Mouse (Mus musculus): ENCODE data around the gene Brdt. TPM values are rescaled to one million over a fixed set of nuclear protein-coding genes. Genes with fewer than 3 reads are reported as not detected.

Gene Brdt
- under 1 TPM; 0.15 to 0.26 TPM for total RNA-seq (2023)

GRCm38 (mm10) chr5:107330916-107331421 lies at the start of gene Brdt:
Gene Brdt, plus strand, starts transcription at chr5:107331159.

GRCm38 (mm10) chr5:107289234-107289764 lies 41.7 kb upstream of the Brdt start, which contains the start of gene Tgfbr3:
Gene Tgfbr3, minus strand, starts transcription at chr5:107289629.

GRCm38 (mm10) chr5:107402436-107402835 lies 71.5 kb downstream of the Brdt start, which contains the start of gene Ephx4:
Gene Ephx4, plus strand, starts transcription at chr5:107402736.

GRCm38 (mm10) chr5:107431249-107431648 lies 100.3 kb downstream of the Brdt start, which contains the start of gene Lpcat2b:
Gene Lpcat2b, plus strand, starts transcription at chr5:107431549.

Other genes with a start within 250 kb of the Brdt start
- 1 to 10 TPM; 1.9 to 2.4 TPM for gene Tgfbr3, start 41.5 kb upstream of the Brdt start, total RNA-seq (2023)
- not detected for gene Ephx4, start 71.6 kb downstream of the Brdt start, total RNA-seq (2023)
- not detected for gene Lpcat2b, start 100.4 kb downstream of the Brdt start, total RNA-seq (2023)
- gene Btbd8, start 106.8 kb downstream of the Brdt start, total RNA-seq (2023) = 1 to 10 TPM; 2.7 to 5.4 TPM
- gene Gm42669, start 176.5 kb downstream of the Brdt start, total RNA-seq (2023) = not detected
- gene 1700028K03Rik, start 203.6 kb downstream of the Brdt start, total RNA-seq (2023) = not detected

All from neutrophil, adult 83 days (primary cell).